Mouse (Mus musculus) ZHBTc4 (cell line): ENCODE results near the gene Sik1.

ENCODE experiments used
- DNase-seq: peaks from one replicate; pipeline ENCODE4 v3.0.0-alpha.2; 2011; ENCODE audit warnings: low read depth, low spot score

Gene Sik1

DNA sequence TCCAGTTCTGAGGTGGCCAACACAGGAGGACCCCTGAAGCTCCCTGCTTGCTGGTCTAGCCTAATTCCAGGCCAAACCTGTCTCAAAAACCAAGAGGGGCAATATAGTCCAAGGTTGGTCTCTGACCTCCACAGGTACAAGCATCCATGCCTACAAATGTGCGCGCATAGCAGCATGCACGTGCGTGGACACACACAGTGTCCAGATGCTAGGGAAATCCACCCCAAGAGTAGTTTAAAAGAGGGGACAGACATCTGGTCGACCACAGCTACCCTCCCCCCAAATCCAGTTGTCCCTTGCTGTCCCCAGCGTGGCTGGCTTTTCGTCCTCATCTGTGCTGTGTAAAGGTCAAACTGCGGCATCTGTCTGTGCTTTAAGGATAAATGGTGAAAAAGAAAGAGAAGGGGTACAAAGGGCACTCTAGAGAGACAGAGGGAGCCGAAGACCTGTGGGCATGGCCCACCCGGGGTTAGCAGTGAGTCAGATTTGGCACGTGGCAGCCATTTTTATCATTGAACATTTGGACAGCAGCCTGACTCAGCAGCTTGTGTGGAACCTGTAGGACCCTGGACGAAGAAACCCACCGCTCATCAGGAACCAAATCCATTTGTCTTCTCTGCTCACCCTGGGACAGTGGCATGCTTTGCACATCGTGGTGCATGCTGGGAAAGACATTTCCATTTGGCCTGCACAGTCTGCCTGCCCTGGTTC lies 23.6 kb downstream of the Sik1 start:
- DNase-seq, result no peak

DNA sequence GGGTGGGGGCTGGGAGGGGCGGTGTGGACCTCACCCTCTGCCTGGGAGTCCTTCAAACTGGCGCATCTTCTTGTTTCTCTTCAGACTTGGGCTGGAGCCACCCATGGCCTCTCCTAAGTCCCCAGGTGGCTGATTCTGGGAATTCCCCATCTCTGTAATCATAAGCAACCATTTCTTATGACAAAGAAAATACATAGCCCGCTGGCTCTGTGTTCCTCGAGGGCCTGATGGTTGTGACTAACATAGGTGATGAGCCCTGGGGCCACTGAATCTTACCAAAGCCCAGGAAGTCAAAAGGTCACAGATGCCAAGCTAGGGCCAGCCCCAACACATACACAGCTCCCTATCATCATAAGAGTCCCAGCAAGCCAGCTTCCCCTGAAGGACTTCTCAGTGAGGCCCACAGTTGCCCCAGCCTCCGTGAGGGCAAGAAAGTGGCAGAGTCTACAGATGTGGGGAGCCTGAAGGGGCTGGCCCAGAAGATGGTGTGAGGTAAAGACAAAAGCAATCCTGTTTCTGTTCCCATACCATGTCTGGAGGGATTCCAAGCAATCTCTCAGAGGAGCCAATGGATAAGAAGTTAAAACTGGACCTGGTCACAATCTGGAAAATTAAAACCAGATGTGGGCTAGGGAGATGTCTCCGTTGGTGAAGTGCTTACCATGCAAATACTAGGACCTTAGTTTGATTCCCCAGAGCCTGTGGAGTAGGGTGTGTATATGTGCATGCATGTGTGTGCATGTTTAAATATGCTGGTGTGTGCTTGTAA lies 24.3 kb downstream of the Sik1 start:
- peak; percentile 66 for DNase-seq

DNA sequence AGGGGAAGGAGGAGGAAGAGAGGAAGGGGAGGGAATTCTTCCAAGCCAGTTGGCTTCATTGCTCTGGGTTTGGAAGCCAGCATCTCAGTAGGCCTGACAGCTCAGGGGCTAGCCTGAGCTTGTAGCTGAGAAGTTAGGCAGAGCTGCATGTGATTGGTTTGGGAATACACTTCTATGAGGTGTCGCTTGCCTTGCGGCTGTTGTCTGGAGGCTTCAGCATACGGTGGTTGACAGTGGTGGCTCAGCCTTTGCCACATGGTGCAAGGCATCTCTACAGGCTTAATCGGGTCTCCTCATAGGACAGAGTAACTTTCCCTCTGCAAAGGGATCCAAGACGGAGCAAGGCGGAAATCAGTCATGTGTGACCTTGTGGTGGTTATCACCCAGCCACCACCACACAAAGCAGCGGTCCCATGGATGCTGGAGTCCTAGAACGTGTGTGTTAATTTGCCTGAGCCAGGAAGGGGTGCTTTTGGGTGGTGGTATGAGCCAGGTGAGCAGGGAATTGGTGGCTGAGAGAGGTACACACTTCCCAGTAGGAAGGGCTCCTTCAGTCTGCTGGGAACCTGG lies 25.0 kb downstream of the Sik1 start:
- no peak for DNase-seq

DNA sequence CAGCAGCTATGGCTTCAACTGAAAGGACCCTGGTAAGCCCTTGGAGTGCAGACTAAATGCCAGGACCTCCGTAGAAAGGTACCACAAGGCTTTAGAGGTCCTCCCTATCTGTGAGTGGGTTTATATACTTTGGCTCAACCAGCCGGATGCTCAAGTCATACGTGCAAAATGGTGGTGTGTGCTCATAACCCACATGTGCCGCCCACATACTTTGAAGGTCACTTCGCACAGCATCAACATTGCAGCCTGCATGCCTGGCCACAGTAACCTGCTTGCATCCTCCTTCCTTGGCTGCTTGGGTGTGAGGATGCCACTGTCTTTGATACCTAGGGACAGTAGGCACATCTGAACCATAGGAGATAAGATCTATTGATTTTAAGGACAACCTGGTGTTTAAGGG lies 26.7 kb downstream of the Sik1 start:
- DNase-seq, result no peak

DNA sequence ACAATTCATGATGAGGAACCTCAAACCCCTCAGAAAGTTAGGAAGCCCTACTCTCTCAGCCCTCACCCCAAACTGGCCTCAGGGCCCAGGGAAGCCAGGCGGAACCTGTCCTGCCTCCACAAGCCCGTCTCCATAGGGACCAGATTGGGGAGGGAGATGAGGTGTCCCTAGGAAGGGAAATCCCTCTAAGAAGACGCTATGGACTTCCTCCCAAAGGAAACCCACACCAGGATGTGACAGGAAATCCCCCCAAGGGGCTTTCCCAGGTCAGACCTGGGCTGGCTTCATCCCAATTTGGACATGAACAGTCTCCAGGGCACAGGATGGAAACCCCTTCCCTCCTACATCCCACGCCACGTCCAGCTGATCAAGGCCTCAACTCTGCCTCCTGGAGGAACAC lies 27.5 kb downstream of the Sik1 start:
- DNase-seq, result no peak

DNA sequence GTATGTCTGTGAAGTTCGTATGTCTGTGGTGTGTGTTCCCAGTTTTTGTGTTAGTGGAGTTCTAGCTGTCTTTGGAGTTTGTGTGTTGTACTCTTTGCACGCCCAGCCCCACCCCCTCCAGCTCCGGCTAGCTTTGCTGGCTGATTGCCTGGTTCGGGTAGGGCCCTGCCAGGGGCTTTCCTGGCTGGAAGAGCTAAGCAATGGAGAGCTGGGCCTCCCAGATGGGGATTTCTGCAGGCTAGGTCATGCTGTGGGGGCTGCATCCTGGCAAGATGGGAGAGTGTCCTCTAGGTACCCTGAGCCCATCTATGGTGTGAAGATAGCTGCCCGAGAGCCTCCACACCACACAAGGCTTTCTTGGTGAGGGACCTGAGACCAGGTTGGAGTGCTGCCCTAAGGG lies 28.4 kb downstream of the Sik1 start:
- DNase-seq, result no peak

DNA sequence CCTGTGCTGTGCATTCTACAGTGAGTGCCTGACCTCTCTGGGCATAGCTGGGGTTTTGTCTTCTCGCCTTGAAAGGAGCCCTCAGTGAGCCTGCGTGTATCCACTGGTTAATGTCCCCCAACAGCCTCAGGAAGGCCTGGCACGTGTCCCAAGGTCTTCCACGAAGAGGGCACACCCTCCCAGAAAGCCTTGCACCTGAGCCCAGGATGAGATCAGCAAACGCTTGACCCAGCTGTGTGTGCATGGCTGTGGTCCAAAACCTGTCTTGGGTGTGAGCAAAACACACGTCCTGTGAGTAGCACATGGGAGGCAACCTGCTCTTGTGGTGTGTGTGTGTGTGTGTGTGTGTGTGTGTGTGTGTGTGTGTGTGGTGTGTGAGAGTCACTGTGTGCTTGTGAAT lies 28.9 kb downstream of the Sik1 start:
- DNase-seq, result no peak

DNA sequence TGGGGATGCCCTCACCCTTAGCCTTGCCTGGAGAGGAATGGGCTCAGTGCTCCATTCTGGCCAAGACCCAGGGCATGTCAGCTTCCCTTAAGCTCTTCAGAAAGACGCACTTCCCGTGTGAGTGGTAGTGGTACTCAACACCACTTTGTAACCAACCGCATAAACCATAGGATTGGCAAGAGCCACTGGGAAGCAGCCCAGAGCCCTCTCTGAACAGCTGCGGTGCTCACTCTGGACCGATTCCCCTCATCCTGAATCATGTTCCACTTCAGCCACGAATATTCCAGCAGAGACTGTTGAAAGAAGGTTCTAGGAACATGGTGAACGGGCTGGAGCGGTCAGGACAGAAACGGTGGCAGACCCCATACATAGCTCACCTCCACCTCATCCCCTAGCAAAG lies 29.9 kb downstream of the Sik1 start:
- DNase-seq, result no peak

DNA sequence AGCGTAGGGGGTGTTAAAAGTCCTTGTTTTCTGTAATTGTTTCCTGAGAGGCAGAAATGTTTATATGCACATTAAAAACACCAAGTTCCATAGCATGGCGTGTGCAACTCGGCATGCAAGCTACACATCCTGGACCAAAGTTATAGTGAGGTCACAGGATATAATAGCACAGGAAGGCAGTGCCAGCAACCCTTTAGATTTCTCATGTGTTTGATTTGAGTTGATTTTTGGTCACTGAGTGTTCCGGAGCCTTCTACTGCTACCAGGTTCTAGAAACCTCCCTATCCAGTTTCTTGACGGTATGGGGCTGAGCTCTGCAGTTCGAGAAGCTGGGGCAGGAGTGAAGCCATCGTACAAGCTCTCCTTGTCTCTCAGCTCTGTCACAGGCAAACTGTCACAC lies 30.8 kb downstream of the Sik1 start:
- DNase-seq, result no peak

DNA sequence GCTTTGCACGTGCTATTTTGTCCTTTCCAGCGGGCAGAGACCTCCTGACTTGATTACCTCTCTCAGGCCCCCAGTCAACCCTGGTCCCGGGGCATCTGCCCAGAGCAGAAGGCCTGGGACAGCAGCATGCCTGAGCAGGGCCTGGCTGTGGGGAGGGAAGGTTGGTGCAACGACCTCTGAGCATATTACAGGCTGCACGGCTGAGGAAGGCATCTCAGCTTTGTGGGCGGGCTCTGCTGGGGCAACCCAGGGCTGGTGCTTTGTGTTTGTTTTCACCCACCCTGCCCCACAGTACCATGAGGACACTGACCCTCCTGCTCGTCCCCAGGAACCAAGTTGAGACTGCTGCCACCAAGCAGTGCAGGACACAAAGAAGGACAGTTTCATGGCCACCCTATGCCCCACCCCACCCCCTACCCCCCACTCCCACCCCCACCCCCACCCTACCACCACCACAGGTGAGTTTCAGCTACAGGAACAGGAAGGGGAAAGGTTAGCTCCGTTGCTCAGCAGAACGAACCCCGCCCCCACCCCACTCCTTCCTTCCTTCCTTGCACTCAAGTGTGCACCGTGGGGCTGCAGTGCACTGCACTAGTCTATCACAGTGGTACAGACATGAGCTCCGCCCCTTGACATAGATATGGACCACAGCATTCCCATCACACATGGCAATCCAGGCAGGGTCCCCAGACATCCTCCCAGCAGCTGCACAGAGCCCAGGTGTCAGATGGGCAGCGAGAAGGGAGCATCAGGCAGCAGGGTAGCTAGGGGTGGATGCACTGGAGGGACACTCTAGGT lies 34.3 kb downstream of the Sik1 start:
- DNase-seq, result peak; percentile 54

DNA sequence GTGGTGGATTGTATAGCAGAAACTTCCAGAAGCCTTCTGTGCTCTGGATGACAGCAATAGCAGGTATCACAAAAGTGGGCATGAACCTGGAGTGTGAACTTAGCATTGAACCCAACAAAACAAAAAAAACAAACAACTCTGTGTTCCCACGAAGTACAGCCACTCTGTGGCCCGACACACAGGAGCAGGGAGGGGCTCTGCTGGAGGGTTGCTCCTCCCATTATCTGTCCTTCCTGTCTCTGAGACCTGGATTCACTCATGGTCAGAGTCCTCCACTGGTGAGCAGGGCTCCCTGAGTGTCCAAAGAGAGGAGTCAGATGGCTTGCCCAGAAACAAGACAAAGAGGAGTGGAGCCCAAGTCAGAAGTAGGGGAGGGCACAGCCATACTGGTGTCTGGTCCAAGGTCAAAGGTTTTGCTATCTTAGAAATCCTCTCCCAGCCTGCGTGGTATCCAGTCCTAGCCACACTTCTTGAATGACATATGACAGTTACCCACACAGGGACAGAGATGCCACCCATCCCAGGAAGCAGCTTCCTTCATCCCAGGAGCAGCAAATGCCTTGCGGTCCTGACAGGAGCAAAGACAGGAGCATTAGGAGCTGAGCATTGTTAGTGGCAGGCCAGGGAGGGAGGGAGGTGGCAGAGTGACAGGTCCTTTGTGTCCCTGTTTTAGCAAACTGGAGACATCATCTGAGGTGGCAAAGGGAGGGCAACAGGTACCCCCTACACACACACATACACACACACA lies 35.3 kb downstream of the Sik1 start:
- DNase-seq, result no peak

DNA sequence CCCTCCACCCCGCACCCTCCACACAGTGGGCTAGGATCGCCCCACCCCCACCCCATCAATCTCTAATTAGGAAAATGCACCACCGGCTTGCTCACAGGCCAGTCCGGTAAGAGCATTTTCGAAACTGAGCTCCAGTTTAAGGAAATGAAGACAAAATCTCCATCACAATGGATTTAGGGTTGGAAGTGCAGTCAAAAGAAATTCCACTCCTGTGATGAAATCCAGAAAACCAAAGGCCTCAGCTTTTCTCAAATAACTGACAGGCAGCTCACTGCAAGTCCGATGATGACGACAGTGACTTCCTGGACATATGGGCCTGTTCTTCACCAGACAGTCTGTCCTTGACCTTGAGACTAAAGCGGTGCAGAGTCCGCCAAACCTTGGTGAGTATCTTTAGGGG lies 36.2 kb downstream of the Sik1 start:
- peak; percentile 86 for DNase-seq

DNA sequence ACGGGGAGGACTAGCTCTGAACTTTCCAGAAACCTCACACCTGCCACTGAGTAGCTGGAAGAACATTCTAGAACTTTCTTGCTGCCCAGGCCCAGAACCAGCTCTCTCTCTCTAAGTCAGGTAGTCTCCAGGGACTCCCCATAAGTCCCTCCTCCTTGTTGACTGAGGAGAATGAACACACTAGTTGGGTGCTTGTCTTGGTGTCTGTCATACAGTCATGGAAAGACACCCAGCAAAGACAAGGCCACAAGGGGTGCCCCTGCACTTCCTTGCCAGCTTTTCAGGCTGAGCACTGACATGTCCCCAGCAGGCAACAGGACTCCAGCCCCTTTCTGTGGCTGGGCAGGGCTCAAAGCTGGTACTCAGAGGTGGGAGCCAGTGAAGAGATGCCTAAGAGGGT lies 37.8 kb downstream of the Sik1 start:
- DNase-seq, result no peak

DNA sequence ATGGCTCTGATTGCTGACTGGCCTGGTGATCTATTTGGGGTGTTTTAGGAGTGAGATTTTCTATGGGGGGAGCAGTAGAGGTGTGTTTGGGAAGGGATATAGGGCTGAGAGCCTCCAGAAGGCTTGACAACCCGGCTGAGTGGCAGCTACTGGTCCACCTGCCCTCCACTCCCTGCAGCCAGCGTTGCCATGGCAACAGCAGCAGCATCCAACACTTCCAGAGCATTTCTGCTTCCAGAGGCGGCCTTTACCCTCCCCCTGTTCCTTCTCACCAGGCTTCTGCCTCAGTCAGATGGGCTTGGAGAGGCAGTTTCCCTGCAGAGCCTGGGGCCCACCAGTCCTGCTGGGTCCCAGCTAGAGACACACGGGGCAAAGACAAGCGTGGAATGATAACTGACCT lies 38.4 kb downstream of the Sik1 start:
- DNase-seq, result peak; percentile 62

DNA sequence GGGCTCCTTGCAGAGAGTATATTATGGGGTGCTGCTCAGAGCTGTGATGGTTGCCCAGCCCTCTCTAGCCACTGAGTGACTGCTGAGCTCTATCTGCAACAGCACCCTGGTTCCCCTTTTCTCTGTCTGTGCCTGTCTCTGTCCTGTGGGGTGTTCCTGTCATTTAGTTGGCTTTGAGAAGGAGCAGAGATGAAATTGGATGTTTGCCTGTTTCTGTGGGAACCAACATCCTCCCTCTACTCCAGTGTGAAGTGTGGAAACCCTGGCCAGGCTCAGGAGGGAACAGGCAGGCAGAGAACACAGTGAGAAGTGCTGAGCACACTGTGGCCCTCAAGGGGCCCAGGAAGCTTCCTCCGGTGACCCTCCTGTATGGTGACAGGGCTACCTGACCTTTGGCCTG lies 40.8 kb downstream of the Sik1 start:
- DNase-seq, result no peak

DNA sequence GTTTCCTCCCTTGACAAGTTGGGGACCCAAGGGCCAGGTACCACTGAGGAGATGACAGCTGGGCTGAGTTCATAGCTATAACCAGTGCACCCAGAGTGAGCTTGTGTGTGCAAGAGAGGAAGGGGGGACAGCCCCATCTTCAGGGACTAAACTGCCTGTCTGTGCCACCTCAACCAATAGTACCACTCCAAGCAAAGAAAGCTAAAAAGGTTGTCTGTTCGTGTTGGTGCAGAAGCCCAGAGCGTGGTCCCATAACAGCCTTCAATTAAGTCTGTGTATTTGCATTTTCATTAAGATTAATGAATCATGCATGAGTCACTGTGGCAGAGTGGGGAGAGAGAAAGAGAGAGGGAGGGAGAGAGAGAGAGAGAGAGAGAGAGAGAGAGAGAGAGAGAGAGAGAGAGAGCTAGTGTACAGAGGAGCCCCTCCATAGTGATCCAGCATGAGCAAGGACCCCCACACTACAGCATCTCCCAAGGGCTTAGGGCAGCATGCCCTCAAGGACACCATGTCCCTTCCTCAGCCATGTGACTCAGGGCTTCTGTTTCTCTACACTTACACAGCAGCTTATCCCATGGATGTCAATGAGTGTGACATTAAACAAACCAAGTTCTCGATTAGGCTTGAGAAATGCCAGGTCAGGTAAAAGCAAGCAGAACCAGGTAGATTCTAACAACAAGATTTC lies 41.5 kb downstream of the Sik1 start:
- DNase-seq, result no peak

DNA sequence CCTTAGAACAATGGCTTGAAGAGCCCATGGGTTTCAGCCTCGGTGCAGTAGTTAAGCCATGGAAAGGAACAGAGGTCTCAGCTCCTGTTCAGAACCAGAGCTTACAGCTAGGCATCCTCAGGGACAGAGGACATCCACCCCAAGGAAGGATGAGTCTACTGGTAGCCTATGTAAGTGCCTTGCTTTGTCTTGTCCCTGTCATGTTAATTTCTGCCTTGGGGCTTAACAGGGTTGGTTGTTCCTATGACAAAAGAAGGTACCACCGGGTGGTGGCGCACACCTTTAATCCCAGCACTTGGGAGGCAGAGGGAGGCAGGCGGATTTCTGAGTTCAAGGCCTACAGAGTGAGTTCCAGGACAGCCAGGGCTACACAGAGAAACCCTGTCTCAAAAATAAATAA lies 44.3 kb downstream of the Sik1 start:
- peak; percentile 95 for DNase-seq

DNA sequence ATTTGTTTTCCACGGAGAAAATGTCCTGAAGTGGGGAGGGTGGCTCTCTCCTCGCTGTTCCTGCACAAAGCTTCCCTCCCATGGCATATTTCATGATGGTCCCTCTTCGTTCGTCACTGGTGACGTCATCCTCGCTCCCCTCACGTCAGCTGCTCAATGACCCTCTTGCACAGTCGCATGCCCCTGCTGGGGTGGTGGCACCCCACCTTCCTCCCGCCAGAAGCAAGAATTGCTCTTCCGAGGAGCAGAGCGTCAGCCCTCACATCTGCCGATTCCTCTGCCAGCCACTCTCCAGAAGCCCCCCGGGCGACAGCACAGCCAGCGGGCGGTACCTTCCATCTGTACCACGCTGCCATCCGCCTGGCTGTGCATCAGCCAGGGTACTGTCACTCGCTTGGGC lies 45.7 kb downstream of the Sik1 start:
- peak; percentile 35 for DNase-seq

DNA sequence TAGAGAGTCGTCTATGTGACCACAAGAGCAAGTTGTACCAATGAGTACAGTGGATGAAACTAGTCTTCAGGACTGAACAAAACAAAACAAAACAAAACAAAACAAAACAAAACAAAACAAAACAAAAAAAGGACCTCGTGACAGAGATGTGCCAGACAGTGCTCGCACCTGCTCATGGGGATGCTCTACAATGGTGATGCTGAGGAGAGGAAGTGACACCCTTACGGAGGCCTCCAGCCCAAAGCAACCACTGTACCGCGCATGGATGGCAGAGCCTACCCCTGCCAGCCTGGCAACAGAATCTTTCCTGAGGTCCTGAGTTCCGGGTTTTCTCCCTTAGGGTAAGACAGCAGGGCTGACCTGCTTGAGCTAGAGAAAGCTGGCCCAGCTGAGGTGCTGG lies 46.5 kb downstream of the Sik1 start:
- peak; percentile 57 for DNase-seq

DNA sequence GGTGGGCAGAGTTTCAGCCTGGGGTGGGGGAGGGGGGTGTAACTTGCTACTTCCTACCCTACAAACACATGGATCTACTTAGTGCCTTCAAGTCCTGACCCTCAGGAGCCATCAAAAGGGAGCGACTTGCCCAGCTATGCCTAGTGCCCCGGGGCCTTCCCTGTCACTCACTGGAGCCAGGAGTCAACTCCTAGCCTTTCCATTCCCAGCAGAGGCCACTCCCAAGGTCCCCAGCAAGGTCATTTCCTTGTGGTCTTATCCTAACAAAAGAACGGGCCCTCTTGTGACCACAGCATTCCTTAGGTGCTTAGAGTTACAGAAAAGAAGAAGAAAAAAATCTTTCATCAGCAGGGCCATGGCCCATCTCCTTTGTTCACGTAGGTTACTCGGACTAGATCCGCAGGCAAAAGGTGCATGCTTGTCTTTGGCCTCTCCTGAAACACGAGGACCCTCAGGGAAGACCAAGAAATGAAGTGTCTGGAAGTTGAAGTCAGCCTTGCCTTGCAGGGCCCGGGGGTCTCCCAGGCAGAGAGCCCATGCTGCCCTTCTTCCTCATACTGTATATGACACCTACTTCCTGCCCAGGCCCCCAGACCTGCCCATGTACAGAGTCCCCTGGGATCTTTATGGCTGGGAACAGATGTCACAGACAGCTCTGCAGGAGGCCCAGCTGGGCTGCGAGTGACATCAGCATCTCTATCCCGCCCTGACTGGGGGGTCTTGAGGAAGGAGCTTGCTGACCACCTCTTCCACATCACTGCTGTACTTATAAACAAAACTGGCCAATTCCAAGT lies 47.3 kb downstream of the Sik1 start:
- DNase-seq, result peak; percentile 99
